Mouse (Mus musculus): ENCODE data around the gene Slc2a4. TPM values are rescaled to one million over a fixed set of nuclear protein-coding genes. Genes with fewer than 3 reads are reported as not detected.

The Slc2a4 gene
- polyA plus RNA-seq (2015; fragmentation: Nextera tagmentation; extraction: Ambion mirVana): 8.9 and 9.0 TPM in 2 replicates

GRCm38 (mm10) chr11:69948066-69948762 lies at the start of gene Slc2a4:
Slc2a4 (minus strand) TSS chr11:69948188.

DNA sequence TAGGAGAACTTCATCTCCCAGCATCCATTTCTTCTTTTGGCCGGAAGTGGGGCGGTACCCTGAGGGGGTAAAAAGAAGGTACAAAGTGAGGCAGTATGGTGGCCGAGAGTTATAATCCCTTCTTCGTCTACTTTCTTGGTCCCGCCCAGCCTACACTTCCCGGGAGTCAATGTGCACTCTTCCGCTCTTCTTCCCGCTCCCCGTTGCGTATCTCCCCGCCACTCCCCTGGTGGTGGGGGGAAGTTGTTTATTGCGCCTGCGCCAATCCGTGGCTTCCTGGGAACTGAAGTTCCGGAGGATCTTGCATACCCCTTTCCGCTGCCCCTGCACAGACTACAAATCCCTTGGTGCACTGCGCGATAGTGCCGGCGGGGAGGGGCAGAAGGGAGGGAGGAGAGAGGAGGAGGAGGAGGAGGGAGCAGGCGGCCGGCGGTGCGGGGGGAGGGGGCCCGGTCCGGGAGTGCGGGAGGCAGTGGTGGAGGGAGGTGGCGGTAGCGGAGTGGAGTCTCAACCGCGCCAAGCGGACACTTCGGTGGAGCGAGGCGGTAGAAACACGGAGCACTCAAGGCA lies 47.5 kb upstream of the Slc2a4 start, which contains the start of gene Phf23:
Phf23 (plus strand) TSS at position 387 of the 570 bp plus-strand sequence.

GRCm38 (mm10) chr11:69990850-69991691 lies 43.1 kb upstream of the Slc2a4 start, which contains the start of gene Gabarap:
Gabarap (plus strand) TSS chr11:69991143.

GRCm38 (mm10) chr11:69982225-69982624 lies 34.2 kb upstream of the Slc2a4 start, which contains the start of gene Elp5:
Elp5 (minus strand) TSS chr11:69982517.

GRCm38 (mm10) chr11:69981141-69981762 lies 33.3 kb upstream of the Slc2a4 start, which contains the start of gene Ctdnep1:
Ctdnep1 (plus strand) TSS chr11:69981156.

GRCm38 (mm10) chr11:69964650-69965270 lies 16.8 kb upstream of the Slc2a4 start, which contains the start of gene Cldn7:
Cldn7 (plus strand) TSS chr11:69964779.

DNA sequence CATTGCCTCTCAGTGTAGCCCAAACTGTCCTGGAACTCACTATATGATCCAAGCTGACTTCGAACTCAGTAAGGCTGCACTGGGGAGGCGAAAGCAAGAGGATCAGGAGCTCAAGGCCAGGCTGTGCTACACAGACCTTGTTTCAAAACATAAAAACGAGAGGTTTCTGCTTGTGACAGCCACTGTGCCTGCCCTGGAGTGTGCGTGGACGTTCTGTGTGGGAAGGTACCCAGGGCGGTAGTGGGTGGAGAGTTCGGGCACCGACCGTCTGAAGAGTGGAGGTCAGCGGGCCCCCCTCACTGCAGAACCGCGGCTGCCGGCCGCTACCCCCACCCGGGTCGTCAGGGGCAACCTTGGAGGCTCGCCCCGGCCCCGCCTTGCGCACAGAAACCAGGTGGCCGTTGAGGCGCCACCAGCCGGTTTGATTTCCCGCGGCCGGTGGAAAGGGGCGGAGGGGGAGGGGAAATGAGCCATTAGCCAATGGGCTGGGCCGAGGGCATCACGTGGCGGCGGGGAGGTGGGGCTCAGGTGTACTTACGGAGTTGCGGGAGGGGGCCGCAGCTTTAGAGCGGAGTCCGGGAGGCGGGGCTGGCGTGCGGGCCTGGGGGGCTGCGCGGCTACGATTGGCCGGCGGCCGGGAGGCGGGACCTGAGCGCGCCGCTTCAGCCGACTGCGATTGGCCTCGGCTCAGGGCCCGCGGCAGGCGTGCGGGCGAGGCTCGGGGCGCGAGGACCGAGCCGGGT lies 12.7 kb downstream of the Slc2a4 start, which contains the start of gene Ybx2:
Ybx2 (plus strand) TSS at position 660 of the 743 bp plus-strand sequence.

GRCm38 (mm10) chr11:69921114-69922011 lies 26.6 kb downstream of the Slc2a4 start, which contains the start of gene Eif5a:
Eif5a (minus strand) TSS chr11:69921958.

GRCm38 (mm10) chr11:69913554-69914371 lies 34.2 kb downstream of the Slc2a4 start, which contains the start of gene Gps2:
Gps2 (plus strand) TSS chr11:69913888.

GRCm38 (mm10) chr11:69900471-69901405 lies 47.2 kb downstream of the Slc2a4 start, which contains the start of the genes 2810408A11Rik and Neurl4:
2810408A11Rik (minus strand) TSS chr11:69900987.
Neurl4 (plus strand) TSS chr11:69901072.

GRCm38 (mm10) chr11:69895291-69895690 lies 52.7 kb downstream of the Slc2a4 start, which contains the start of gene Acap1:
Acap1 (minus strand) TSS chr11:69895539.

Small RNA genes lying within 50 kb of the gene (microRNA-seq; reads per million reads assigned to microRNA genes)
- gene Gm44349: not detected

Other genes with a start within 250 kb of the Slc2a4 start
- 9.6 and 10.9 TPM in 2 replicates for gene Polr2a, start 189.6 kb downstream of the Slc2a4 start, polyA plus RNA-seq (2015; fragmentation: Nextera tagmentation; extraction: Ambion mirVana)
- gene Slc35g3, start 186.2 kb downstream of the Slc2a4 start, polyA plus RNA-seq (2015; fragmentation: Nextera tagmentation; extraction: Ambion mirVana): 0.09 and 0.15 TPM in 2 replicates
- gene Zbtb4, start 182.3 kb downstream of the Slc2a4 start, polyA plus RNA-seq (2015; fragmentation: Nextera tagmentation; extraction: Ambion mirVana): 4.9 and 6.8 TPM in 2 replicates
- 1.3 and 1.5 TPM in 2 replicates for gene Chrnb1, start 152.2 kb downstream of the Slc2a4 start, polyA plus RNA-seq (2015; fragmentation: Nextera tagmentation; extraction: Ambion mirVana)
- 7.1 and 8.5 TPM in 2 replicates for gene Fgf11, start 146.3 kb downstream of the Slc2a4 start, polyA plus RNA-seq (2015; fragmentation: Nextera tagmentation; extraction: Ambion mirVana)
- gene Tmem102, start 142.6 kb downstream of the Slc2a4 start, polyA plus RNA-seq (2015; fragmentation: Nextera tagmentation; extraction: Ambion mirVana): 1.2 and 1.6 TPM in 2 replicates
- not detected in 2 replicates for gene Gm39566, start 132.9 kb downstream of the Slc2a4 start, polyA plus RNA-seq (2015; fragmentation: Nextera tagmentation; extraction: Ambion mirVana)
- gene Spem2, start 129.7 kb downstream of the Slc2a4 start, polyA plus RNA-seq (2015; fragmentation: Nextera tagmentation; extraction: Ambion mirVana): not detected in 2 replicates
- gene Spem1, start 126.0 kb downstream of the Slc2a4 start, polyA plus RNA-seq (2015; fragmentation: Nextera tagmentation; extraction: Ambion mirVana): not detected in 2 replicates
- gene Nlgn2, start 110.4 kb downstream of the Slc2a4 start, polyA plus RNA-seq (2015; fragmentation: Nextera tagmentation; extraction: Ambion mirVana): 25.7 and 29.7 TPM in 2 replicates
- gene Tmem256, start 109.7 kb downstream of the Slc2a4 start, polyA plus RNA-seq (2015; fragmentation: Nextera tagmentation; extraction: Ambion mirVana): 452 and 485 TPM in 2 replicates
- 32.3 and 33.8 TPM in 2 replicates for gene Plscr3, start 101.8 kb downstream of the Slc2a4 start, polyA plus RNA-seq (2015; fragmentation: Nextera tagmentation; extraction: Ambion mirVana)
- gene Tnk1, start 89.5 kb downstream of the Slc2a4 start, polyA plus RNA-seq (2015; fragmentation: Nextera tagmentation; extraction: Ambion mirVana): 0.15 TPM in 1 of 2 replicates, not detected in the other
- not detected in 2 replicates for gene Tmem95, start 70.2 kb downstream of the Slc2a4 start, polyA plus RNA-seq (2015; fragmentation: Nextera tagmentation; extraction: Ambion mirVana)
- gene Kctd11, start 66.8 kb downstream of the Slc2a4 start, polyA plus RNA-seq (2015; fragmentation: Nextera tagmentation; extraction: Ambion mirVana): 2.1 and 2.2 TPM in 2 replicates
- 0.10 and 0.15 TPM in 2 replicates for gene Acap1, start 52.6 kb downstream of the Slc2a4 start, polyA plus RNA-seq (2015; fragmentation: Nextera tagmentation; extraction: Ambion mirVana)
- gene 2810408A11Rik, start 47.2 kb downstream of the Slc2a4 start, polyA plus RNA-seq (2015; fragmentation: Nextera tagmentation; extraction: Ambion mirVana): 3.0 and 3.2 TPM in 2 replicates
- gene Neurl4, start 47.1 kb downstream of the Slc2a4 start, polyA plus RNA-seq (2015; fragmentation: Nextera tagmentation; extraction: Ambion mirVana): 13.0 and 19.0 TPM in 2 replicates
- 48.2 and 58.8 TPM in 2 replicates for gene Gps2, start 34.3 kb downstream of the Slc2a4 start, polyA plus RNA-seq (2015; fragmentation: Nextera tagmentation; extraction: Ambion mirVana)
- 1,029 and 1,041 TPM in 2 replicates for gene Eif5a, start 26.2 kb downstream of the Slc2a4 start, polyA plus RNA-seq (2015; fragmentation: Nextera tagmentation; extraction: Ambion mirVana)
- 3.5 and 5.2 TPM in 2 replicates for gene Ybx2, start 12.4 kb downstream of the Slc2a4 start, polyA plus RNA-seq (2015; fragmentation: Nextera tagmentation; extraction: Ambion mirVana)
- not detected in 2 replicates for gene Cldn7, start 16.6 kb upstream of the Slc2a4 start, polyA plus RNA-seq (2015; fragmentation: Nextera tagmentation; extraction: Ambion mirVana)
- gene Ctdnep1, start 33.0 kb upstream of the Slc2a4 start, polyA plus RNA-seq (2015; fragmentation: Nextera tagmentation; extraction: Ambion mirVana): 32.8 and 41.1 TPM in 2 replicates
- gene Elp5, start 34.3 kb upstream of the Slc2a4 start, polyA plus RNA-seq (2015; fragmentation: Nextera tagmentation; extraction: Ambion mirVana): 161 and 162 TPM in 2 replicates
- 532 and 552 TPM in 2 replicates for gene Gabarap, start 43.0 kb upstream of the Slc2a4 start, polyA plus RNA-seq (2015; fragmentation: Nextera tagmentation; extraction: Ambion mirVana)
- gene Phf23, start 47.6 kb upstream of the Slc2a4 start, polyA plus RNA-seq (2015; fragmentation: Nextera tagmentation; extraction: Ambion mirVana): 41.5 and 47.4 TPM in 2 replicates
- gene Dvl2, start 52.4 kb upstream of the Slc2a4 start, polyA plus RNA-seq (2015; fragmentation: Nextera tagmentation; extraction: Ambion mirVana): 16.9 and 19.7 TPM in 2 replicates
- 67.1 and 67.9 TPM in 2 replicates for gene Acadvl, start 67.2 kb upstream of the Slc2a4 start, polyA plus RNA-seq (2015; fragmentation: Nextera tagmentation; extraction: Ambion mirVana)
- 23.8 and 24.9 TPM in 2 replicates for gene Dlg4, start 68.8 kb upstream of the Slc2a4 start, polyA plus RNA-seq (2015; fragmentation: Nextera tagmentation; extraction: Ambion mirVana)
- gene Asgr1, start 105.9 kb upstream of the Slc2a4 start, polyA plus RNA-seq (2015; fragmentation: Nextera tagmentation; extraction: Ambion mirVana): 4.8 and 7.3 TPM in 2 replicates
- 0.28 TPM in 1 of 2 replicates, not detected in the other for gene Asgr2, start 144.5 kb upstream of the Slc2a4 start, polyA plus RNA-seq (2015; fragmentation: Nextera tagmentation; extraction: Ambion mirVana)
- 0.69 and 0.70 TPM in 2 replicates for gene Mgl2, start 182.1 kb upstream of the Slc2a4 start, polyA plus RNA-seq (2015; fragmentation: Nextera tagmentation; extraction: Ambion mirVana)
- 0.71 and 2.0 TPM in 2 replicates for gene Clec10a, start 208.0 kb upstream of the Slc2a4 start, polyA plus RNA-seq (2015; fragmentation: Nextera tagmentation; extraction: Ambion mirVana)

Data from neural tube, postnatal 0 days (tissue).